Mouse (Mus musculus) T-helper 1 cell (primary cell): ENCODE measurements around the gene Krt78.

Source experiments
- in situ Hi-C: fragments of 300-600 bp; cut with MboI, MseI; formaldehyde crosslinking; loops from one replicate; pipeline ENCODE4 v1.15.1; 2025; ENCODE audit warnings: high pct_unique_total_duplicates

The Krt78 gene

GRCm38 (mm10) chr15:101973414-101974077 lies 19.5 kb upstream of the Krt78 start:
- in situ Hi-C loops = loop anchor here (5.0 to 25.0 kb wide), 2 partner anchors 206 to 636 kb away; no protein-coding TSS in a partner anchor

GRCm38 (mm10) chr15:101970536-101970935 lies 16.4 kb upstream of the Krt78 start:
- in situ Hi-C loops = loop anchor here (5.0 to 25.0 kb wide), 2 partner anchors 203 to 633 kb away; no protein-coding TSS in a partner anchor

GRCm38 (mm10) chr15:101966808-101967207 lies 12.7 kb upstream of the Krt78 start:
- in situ Hi-C loops = loop anchor here (25.0 kb wide), 1 partner anchor 630 kb away; no protein-coding TSS in a partner anchor

GRCm38 (mm10) chr15:101958891-101959290 lies 4.8 kb upstream of the Krt78 start:
- in situ Hi-C loops = loop anchor here (25.0 kb wide), 1 partner anchor 622 kb away; no protein-coding TSS in a partner anchor

- in situ Hi-C loops = loop anchor here (25.0 kb wide), 1 partner anchor 616 kb away; no protein-coding TSS in a partner anchor
Observed at GRCm38 (mm10) chr15:101952733-101953474, 1.2 kb downstream of the Krt78 start.

- in situ Hi-C loops = no loop called here
Observed at GRCm38 (mm10) chr15:101945430-101945829, 8.7 kb downstream of the Krt78 start.

- in situ Hi-C loops = no loop called here
Observed at GRCm38 (mm10) chr15:101941948-101942347, 12.1 kb downstream of the Krt78 start.

GRCm38 (mm10) chr15:101940274-101940829 lies 13.7 kb downstream of the Krt78 start, which contains the start of gene Krt79:
TSS of gene Krt79 (minus strand) at chr15:101940324.
- in situ Hi-C loops = no loop called here

GRCm38 (mm10) chr15:101938600-101939308 lies 15.3 kb downstream of the Krt78 start:
- in situ Hi-C loops = no loop called here

GRCm38 (mm10) chr15:101933024-101933423 lies 21.1 kb downstream of the Krt78 start:
- in situ Hi-C loops = loop anchor here (5.0 kb wide), 1 partner anchor 1666 kb away; no protein-coding TSS in a partner anchor

- in situ Hi-C loops = loop anchor here (5.0 kb wide), 1 partner anchor 1662 kb away; no protein-coding TSS in a partner anchor
Observed at GRCm38 (mm10) chr15:101929666-101930065, 24.4 kb downstream of the Krt78 start.

- in situ Hi-C loops = no loop called here
Observed at GRCm38 (mm10) chr15:101929087-101929486, 25.0 kb downstream of the Krt78 start.

GRCm38 (mm10) chr15:101927340-101928080 lies 26.6 kb downstream of the Krt78 start:
- in situ Hi-C loops = no loop called here

- in situ Hi-C loops = no loop called here
Observed at GRCm38 (mm10) chr15:101925041-101925440, 29.0 kb downstream of the Krt78 start.

GRCm38 (mm10) chr15:101924635-101925034 lies 29.5 kb downstream of the Krt78 start, which contains the start of gene Krt4:
TSS of gene Krt4 (minus strand) at chr15:101924735.
- in situ Hi-C loops = no loop called here

GRCm38 (mm10) chr15:101922296-101922695 lies 31.8 kb downstream of the Krt78 start:
- in situ Hi-C loops = no loop called here

- in situ Hi-C loops = no loop called here
Observed at GRCm38 (mm10) chr15:101916072-101916471, 38.0 kb downstream of the Krt78 start.

GRCm38 (mm10) chr15:101904849-101905248 lies 49.2 kb downstream of the Krt78 start:
- in situ Hi-C loops = no loop called here

GRCm38 (mm10) chr15:101902171-101903149 lies 51.6 kb downstream of the Krt78 start:
- in situ Hi-C loops = no loop called here
